Mouse (Mus musculus) thymus, adult 2 months (tissue): ENCODE data around the gene Tmem132b. TPM values are rescaled to one million over a fixed set of nuclear protein-coding genes. Genes with fewer than 3 reads are reported as not detected.

Experiments used
- DNase-seq: peaks from one replicate; pipeline ENCODE4 v3.0.0; 2021
- H3K27ac ChIP-seq: fragments of 200-500 bp; 2 replicates; pipeline ENCODE4 v1.5.1; 2012; ENCODE audit warnings: low read length, control low read depth; ENCODE audit not compliant: control insufficient read depth, insufficient read depth
- H3K27me3 ChIP-seq: fragments of 200-500 bp; 2 replicates; pipeline ENCODE4 v1.6.1; 2012; ENCODE audit warnings: mild to moderate bottlenecking, low read length, moderate library complexity, mixed read lengths; ENCODE audit not compliant: control insufficient read depth, insufficient read depth
- H3K36me3 ChIP-seq: fragments of 200-500 bp; 2 replicates; pipeline ENCODE4 v1.6.1; 2012; ENCODE audit warnings: mild to moderate bottlenecking, low read length, moderate library complexity; ENCODE audit not compliant: control insufficient read depth, insufficient read depth
- H3K4me1 ChIP-seq: fragments of 200-500 bp; replicated peaks from 2 replicates; pipeline ENCODE4 v1.6.1; 2012; ENCODE audit warnings: low read length; ENCODE audit not compliant: control insufficient read depth, insufficient read depth
- H3K4me3 ChIP-seq: fragments of 200-500 bp; 2 replicates; pipeline ENCODE4 v1.5.1; 2012; ENCODE audit warnings: mild to moderate bottlenecking, low read length, control low read depth, moderate library complexity; ENCODE audit not compliant: control insufficient read depth, insufficient read depth
- CTCF ChIP-seq: fragments of 200-500 bp; IDR thresholded peaks from 2 replicates; pipeline ENCODE4 v1.5.1; 2012; ENCODE audit warnings: mild to moderate bottlenecking, control low read depth, low read length, moderate library complexity, borderline replicate concordance; ENCODE audit not compliant: control insufficient read depth, poor library complexity, insufficient read depth; ENCODE audit errors: extremely low read depth
- POLR2A ChIP-seq: fragments of 200-500 bp; IDR thresholded peaks from 2 replicates; pipeline ENCODE4 v1.6.1; 2012; ENCODE audit warnings: mild to moderate bottlenecking, low read length, control low read depth, moderate library complexity; ENCODE audit not compliant: control insufficient read depth, poor library complexity, insufficient read depth; ENCODE audit errors: extremely low read depth
- WGBS: fragments of 180-500 bp; shearing (Covaris S2); methylation state at CpG from one replicate; pipeline ENCODE4 v1.1.7; 2018; 5-methylcytosine and 5-hydroxymethylcytosine counted together
- polyA plus RNA-seq: library from polyadenylated mRNA; depleted of rRNA; stranded (reverse); fragments of >200 nt; gene quantifications from 2 replicates; pipeline ENCODE4 v1.2.3, GENCODE M21; 2012

Tmem132b gene
- polyA plus RNA-seq, 1 experiment: 0.15 TPM

DNA sequence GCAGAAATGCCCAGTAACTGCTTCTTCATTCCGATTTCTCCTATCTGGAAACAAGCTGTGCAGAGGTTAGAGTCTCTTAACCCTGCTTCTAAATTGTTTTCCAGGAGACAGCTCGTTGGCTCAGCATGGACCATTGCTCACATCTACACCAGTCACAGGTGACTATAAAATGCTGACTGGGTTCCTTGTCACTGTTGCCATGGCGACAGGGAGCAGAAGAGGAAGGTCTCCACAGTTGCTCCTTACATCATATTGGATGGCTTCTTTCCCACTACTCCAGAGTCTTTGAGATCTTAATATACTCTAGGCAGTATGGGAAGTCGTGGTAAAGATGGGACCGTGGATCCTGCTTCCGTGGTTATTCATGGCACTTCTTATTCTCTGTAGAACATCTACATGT is 211.9 kb downstream of the Tmem132b start:
- Histone ChIP-seq H3K36me3 (no peaks in the 10 kb centered on the region), H3K4me1 (no peaks in the 10 kb centered on the region), H3K27me3 (no peaks in the 10 kb centered on the region), H3K27ac (no peak overlapping the region), H3K4me3 (no peak overlapping the region)
- no peak for DNase-seq
- TF ChIP-seq CTCF (no peak), POLR2A (no peak)
- 92% methylated on average over 6 of the region's 6 CpGs for WGBS

DNA sequence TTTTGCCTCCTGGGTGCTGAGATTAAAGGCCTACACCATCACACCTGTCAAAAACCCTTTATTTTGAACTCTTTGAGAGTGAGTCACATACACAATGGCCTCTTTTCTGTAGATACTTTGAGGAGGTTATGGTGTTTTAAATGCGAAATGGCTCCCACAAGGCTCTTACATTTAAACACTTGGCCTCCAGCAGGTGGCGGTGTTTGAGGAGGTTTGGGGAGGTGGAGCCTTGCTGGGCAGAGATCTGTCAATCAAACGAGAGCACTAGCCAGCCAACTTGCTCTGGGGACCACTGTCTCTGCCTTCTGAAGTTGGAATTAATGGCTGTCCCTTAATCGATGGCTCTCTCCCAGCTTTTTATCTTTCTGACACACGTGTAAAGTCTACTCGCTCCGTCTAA is 214.2 kb downstream of the Tmem132b start:
- DNase-seq: no peak
- WGBS: 72% methylated on average over 7 of the region's 7 CpGs
- no peak overlapping the region for H3K4me3 ChIP-seq

DNA sequence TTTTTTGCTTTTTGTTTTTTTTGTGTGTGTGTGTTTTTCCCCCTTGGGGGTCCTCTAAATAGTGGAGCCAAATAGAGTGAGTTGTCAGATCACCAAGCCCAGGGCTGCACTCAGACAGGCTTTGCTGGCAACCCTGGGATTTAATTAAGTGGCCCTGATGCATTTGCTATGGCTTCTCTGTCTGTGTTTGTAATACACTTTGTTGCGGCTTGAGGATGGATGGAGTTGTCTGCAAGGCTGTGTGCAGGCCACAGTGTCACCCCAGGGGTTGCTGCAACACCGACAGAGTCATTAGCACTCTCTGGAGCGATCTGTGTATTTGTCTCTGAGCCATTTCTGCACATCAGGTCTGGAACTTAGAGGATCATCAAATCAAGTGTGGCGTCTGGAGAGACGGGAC is 219.9 kb downstream of the Tmem132b start:
- no peak overlapping the region for H3K27ac ChIP-seq
- no peak overlapping the region for H3K4me3 ChIP-seq
- H3K27me3 ChIP-seq: no peaks in the 10 kb centered on the region
- H3K36me3 ChIP-seq: no peaks in the 10 kb centered on the region
- no peaks in the 10 kb centered on the region for H3K4me1 ChIP-seq
- DNase-seq: no peak
- WGBS: 91% methylated on average over 5 of the region's 5 CpGs
- TF ChIP-seq POLR2A (no peak), CTCF (no peak)

More for the DNA sequence above, 214.2 kb downstream of the Tmem132b start:
- no peak for TF ChIP-seq POLR2A
- TF ChIP-seq CTCF: no peak
- no peak overlapping the region for H3K27ac ChIP-seq
- no peaks in the 10 kb centered on the region for H3K27me3 ChIP-seq
- H3K36me3 ChIP-seq: no peaks in the 10 kb centered on the region
- H3K4me1 ChIP-seq: no peaks in the 10 kb centered on the region

DNA sequence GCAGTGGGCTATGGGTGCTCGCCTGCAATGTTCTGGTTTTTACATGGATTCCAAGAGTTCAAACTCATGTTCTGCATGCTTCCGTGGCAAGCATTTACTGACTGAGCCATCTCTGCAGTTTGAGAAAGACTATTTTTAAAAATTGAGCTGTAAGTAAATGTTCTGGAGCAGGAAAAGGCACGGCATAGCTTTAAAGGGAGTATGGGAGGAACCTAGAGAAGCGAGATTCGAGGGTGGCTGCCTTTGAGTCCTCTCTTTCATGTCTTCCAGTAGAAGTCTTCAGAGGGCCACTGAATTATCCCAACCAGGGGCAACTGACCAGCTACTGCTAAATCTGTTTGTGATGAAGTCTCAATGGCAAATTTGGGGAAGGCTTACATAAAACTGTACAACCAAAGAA is 221.0 kb downstream of the Tmem132b start:
- Histone ChIP-seq H3K27ac (no peak overlapping the region), H3K4me1 (no peaks in the 10 kb centered on the region), H3K27me3 (no peaks in the 10 kb centered on the region), H3K36me3 (no peaks in the 10 kb centered on the region), H3K4me3 (no peak overlapping the region)
- no peak for TF ChIP-seq POLR2A
- 88% methylated on average over 5 of the region's 5 CpGs for WGBS
- DNase-seq: no peak

DNA sequence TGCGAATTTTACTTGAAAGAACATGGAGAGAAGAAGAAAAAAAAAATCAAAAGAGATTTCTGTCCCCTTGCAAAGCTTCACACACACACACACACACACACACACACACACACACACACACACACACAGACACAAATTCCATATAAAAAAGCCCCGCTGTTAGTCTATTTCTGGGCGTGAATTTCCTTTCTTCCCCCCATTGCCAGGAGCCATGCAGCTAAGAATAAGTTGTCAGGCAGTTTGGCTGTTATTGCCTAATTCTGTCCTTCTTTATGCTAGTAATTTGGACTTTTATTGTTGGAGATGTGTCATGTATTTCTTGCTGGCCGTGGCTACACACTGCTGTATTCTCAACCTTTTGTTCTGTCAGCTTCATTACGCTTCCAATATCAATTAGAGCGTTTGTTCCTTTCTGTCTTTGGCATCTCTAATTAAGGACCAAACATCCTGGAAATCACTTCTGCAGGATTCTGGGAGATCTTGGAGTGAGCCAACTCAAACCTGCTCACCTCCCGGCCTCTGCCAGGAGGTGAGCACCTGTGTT is 225.5 kb downstream of the Tmem132b start:
- TF ChIP-seq POLR2A (no peak), CTCF (no peak)
- WGBS: 95% methylated on average over 7 of the region's 7 CpGs
- Histone ChIP-seq H3K27me3 (no peaks in the 10 kb centered on the region), H3K4me1 (no peaks in the 10 kb centered on the region), H3K4me3 (no peak overlapping the region), H3K27ac (no peak overlapping the region), H3K36me3 (no peaks in the 10 kb centered on the region)
- no peak for DNase-seq

DNA sequence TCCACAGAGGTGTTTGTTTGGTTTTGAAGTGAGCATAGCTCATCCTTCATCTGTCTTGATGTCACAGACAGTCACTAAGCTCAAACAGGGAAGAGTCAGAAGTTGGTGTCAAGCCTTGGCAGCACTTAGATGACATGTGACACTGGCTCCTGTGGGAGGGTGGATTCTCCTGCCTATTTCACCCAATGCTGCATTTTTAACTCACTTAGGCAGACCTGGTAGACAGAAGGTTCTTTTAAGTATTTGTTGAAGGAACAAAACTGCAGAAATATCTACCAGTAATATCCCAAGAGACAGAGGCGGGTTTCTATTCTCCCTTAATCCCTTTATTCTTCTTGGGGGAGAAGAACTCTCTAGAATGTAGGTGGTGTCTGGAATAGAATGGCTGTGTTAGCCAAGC is 226.9 kb downstream of the Tmem132b start:
- TF ChIP-seq CTCF: no peak
- TF ChIP-seq POLR2A: no peak
- H3K27me3 ChIP-seq: no peaks in the 10 kb centered on the region
- no peak overlapping the region for H3K27ac ChIP-seq
- no peak for DNase-seq
- H3K36me3 ChIP-seq: no peaks in the 10 kb centered on the region
- no peak overlapping the region for H3K4me3 ChIP-seq
- H3K4me1 ChIP-seq: no peaks in the 10 kb centered on the region
- WGBS: 80% methylated on average over 1 of the region's 1 CpGs

DNA sequence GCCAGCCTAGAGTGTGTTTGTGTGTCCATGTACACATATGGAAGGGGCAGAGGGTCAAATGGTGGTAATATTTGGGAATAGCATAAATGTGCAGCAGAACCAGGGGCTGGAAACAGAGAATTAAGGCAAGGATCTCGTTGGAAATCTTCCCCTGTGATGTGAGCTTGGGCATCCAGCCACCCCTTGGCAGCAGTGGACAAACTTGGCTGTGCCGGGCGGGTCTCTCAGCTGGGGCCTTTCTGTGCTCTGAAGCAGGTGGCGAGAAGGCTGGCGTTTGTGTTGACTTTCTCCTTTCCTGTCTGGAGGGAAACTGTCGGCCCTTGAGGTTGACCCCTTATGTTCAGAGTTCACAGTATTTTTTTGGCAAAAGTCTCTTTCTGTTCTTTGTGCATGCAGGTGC is 235.4 kb downstream of the Tmem132b start:
- no peaks in the 10 kb centered on the region for H3K27me3 ChIP-seq
- no peak overlapping the region for H3K27ac ChIP-seq
- WGBS: 76% methylated on average over 6 of the region's 6 CpGs
- H3K4me3 ChIP-seq: no peak overlapping the region
- H3K36me3 ChIP-seq: no peaks in the 10 kb centered on the region
- no peaks in the 10 kb centered on the region for H3K4me1 ChIP-seq
- TF ChIP-seq CTCF: no peak
- no peak for TF ChIP-seq POLR2A
- DNase-seq: no peak
